Mouse (Mus musculus) stomach, postnatal 0 days (tissue): ENCODE results near the gene Arid3a.

Experiments
- CTCF ChIP-seq: IDR thresholded peaks from 2 replicates; pipeline ENCODE4 v1.5.1; 2016; ENCODE audit warnings: antibody characterized with exemption, low read depth, mild to moderate bottlenecking, moderate library complexity
- EP300 ChIP-seq: optimal IDR thresholded peaks from 2 replicates; pipeline ENCODE3; 2016; ENCODE audit warnings: antibody characterized with exemption

DNA sequence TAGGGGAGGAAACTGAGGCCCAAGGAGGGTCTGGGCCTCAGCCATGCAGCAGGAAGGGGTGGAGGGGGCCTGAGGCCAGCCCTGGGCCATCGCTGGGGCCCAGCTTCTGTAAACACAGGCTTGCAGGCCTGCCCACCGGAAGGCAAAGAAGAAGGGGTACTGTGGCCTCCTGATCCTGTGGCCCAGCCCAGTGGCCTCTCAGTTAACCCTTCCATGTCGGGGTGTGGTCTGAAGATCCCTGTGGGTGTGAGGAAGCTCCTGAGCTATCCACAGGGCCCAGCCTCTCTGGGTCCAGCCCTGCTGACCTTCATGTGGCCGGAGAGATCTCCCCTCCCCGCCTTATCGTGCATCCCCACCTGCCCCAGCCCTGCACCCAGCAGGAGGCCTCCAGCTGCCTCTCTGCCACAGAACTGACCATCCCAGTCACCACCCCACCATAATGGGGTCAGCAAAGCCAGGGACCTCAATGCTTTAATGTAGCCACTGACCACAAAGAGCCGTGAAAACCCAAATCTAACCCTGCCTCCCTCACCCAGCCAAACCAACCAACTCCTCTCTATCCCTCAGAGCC lies 20.0 kb downstream of the Arid3a start:
- TF ChIP-seq CTCF (no peak), EP300 (no peak)
